Mouse (Mus musculus): ENCODE results near the gene Skint7.
"Not testable (repeated sequence)": the region's sequence is repeated elsewhere in the genome, so short reads cannot be mapped to it uniquely, and the experiment has no call there.

Gene Skint7

GRCm38 (mm10) chr4:111972623-111973022, at the start of gene Skint7:
Gene Skint7, plus strand, starts transcription at chr4:111972923.
- no peak for DNase-seq

GRCm38 (mm10) chr4:111961309-111961708, 11.4 kb upstream of the Skint7 start:
- DNase-seq: no peak

- DNase-seq: not testable (repeated sequence)
Measured at GRCm38 (mm10) chr4:111963241-111963640, 9.5 kb upstream of the Skint7 start.

GRCm38 (mm10) chr4:111963669-111964068, 9.1 kb upstream of the Skint7 start:
- DNase-seq: no peak

GRCm38 (mm10) chr4:112005969-112006368, 33.2 kb downstream of the Skint7 start, which contains the start of gene Skint1:
Gene Skint1, plus strand, starts transcription at chr4:112006269.
- DNase-seq: no peak

Data from liver (tissue).